Mouse (Mus musculus): ENCODE measurements at regions not wholly inside any gene's neighbourhood (a gene's known extent, or its start where the extent isn't known, plus 50 kb on each side); places are given as distances from the start of the nearest gene placed in this dataset.

GRCm38 (mm10) chr7:88185120-88185796 lies 92.6 kb upstream of the Ctsc start:
- TF ChIP-seq CTCF (IDR thresholded peaks at IDR 0.05; ENCODE audit: borderline replicate concordance, extremely low read depth, insufficient read depth, insufficient read length) (no peak), POLR2A (IDR thresholded peaks at IDR 0.05; ENCODE audit: borderline replicate concordance, extremely low read depth, insufficient read depth, insufficient read length, poor library complexity, severe bottlenecking) (no peak)
